Mouse (Mus musculus) adipocyte (in vitro differentiated cells): ENCODE results near the gene Atxn7l3.

Experiments
- DNase-seq: peaks from one replicate; pipeline ENCODE4 v3.0.0-alpha.2; 2016; ENCODE audit warnings: low spot score

Atxn7l3 gene

GRCm38 (mm10) chr11:102263211-102263610 is 33.2 kb downstream of the Atxn7l3 start:
- no peak for DNase-seq

- DNase-seq = no peak
Observed at GRCm38 (mm10) chr11:102258521-102258920, 37.9 kb downstream of the Atxn7l3 start.

- no peak for DNase-seq
Observed at GRCm38 (mm10) chr11:102258095-102258494, 38.3 kb downstream of the Atxn7l3 start.

- no peak for DNase-seq
Observed at GRCm38 (mm10) chr11:102257514-102257913, 38.9 kb downstream of the Atxn7l3 start.

GRCm38 (mm10) chr11:102249351-102250090 is 46.9 kb downstream of the Atxn7l3 start:
- no peak for DNase-seq

GRCm38 (mm10) chr11:102248630-102249230 is 47.7 kb downstream of the Atxn7l3 start, which contains the start of gene BC030867:
Gene BC030867 (plus strand): TSS chr11:102248882.
- DNase-seq = peak; percentile 97

- no peak for DNase-seq
Observed at GRCm38 (mm10) chr11:102246871-102247270, 49.6 kb downstream of the Atxn7l3 start.

GRCm38 (mm10) chr11:102246273-102246635 is 50.2 kb downstream of the Atxn7l3 start:
- no peak for DNase-seq

- DNase-seq = no peak
Observed at GRCm38 (mm10) chr11:102245581-102246272, 50.7 kb downstream of the Atxn7l3 start.

- DNase-seq = peak; percentile 40
Observed at GRCm38 (mm10) chr11:102244926-102245449, 51.4 kb downstream of the Atxn7l3 start.

- no peak for DNase-seq
Observed at GRCm38 (mm10) chr11:102241874-102242273, 54.6 kb downstream of the Atxn7l3 start.

GRCm38 (mm10) chr11:102241246-102241645 is 55.2 kb downstream of the Atxn7l3 start:
- DNase-seq = no peak

- DNase-seq = peak; percentile 68
Observed at GRCm38 (mm10) chr11:102240636-102241035, 55.8 kb downstream of the Atxn7l3 start.
